Mouse (Mus musculus): ENCODE results near the gene Zfpl1. TPM values are rescaled to one million over a fixed set of nuclear protein-coding genes. Genes with fewer than 3 reads are reported as not detected.
"Not testable (repeated sequence)": the region's sequence is repeated elsewhere in the genome, so short reads cannot be mapped to it uniquely, and the experiment has no call there.

Zfpl1 gene
- total RNA-seq, 2 experiments from 2014 or later = 36.5 to 37.2 TPM

- intact Hi-C loops (cut with DNase I) = loop anchor here (5.0 kb wide), 1 partner anchor 274 kb away; no protein-coding TSS in a partner anchor
- no peak for DNase-seq (ENCODE audit: low spot score in 2 of 2)
Measured at GRCm38 (mm10) chr19:6063081-6063480, 21.7 kb downstream of the Zfpl1 start.

GRCm38 (mm10) chr19:6062418-6062817, 22.3 kb downstream of the Zfpl1 start:
- intact Hi-C loops (cut with DNase I) = loop anchor here (5.0 kb wide), 1 partner anchor 275 kb away; no protein-coding TSS in a partner anchor

GRCm38 (mm10) chr19:6061641-6062302, 23.0 kb downstream of the Zfpl1 start:
- intact Hi-C loops (cut with DNase I) = loop anchor here (5.0 kb wide), 1 partner anchor 276 kb away; no protein-coding TSS in a partner anchor

More at GRCm38 (mm10) chr19:6062418-6062817, 22.3 kb downstream of the Zfpl1 start:
- DNase-seq (ENCODE audit: low spot score in 2 of 2) = no peak

GRCm38 (mm10) chr19:6061021-6061533, 23.7 kb downstream of the Zfpl1 start, which contains the start of gene Znhit2:
Gene Znhit2, plus strand, starts transcription at chr19:6061192.
- peak; percentile 95 to 98 for DNase-seq (ENCODE audit: low spot score in 2 of 2)
- intact Hi-C loops (cut with DNase I) = loop anchor here (5.0 kb wide), 1 partner anchor 276 kb away; no protein-coding TSS in a partner anchor

More at GRCm38 (mm10) chr19:6061641-6062302, 23.0 kb downstream of the Zfpl1 start:
- DNase-seq (ENCODE audit: low spot score in 2 of 2) = peak; percentile 44 to 53

GRCm38 (mm10) chr19:6058966-6059365, 25.8 kb downstream of the Zfpl1 start:
- intact Hi-C loops (cut with DNase I) = no loop called here
- DNase-seq (ENCODE audit: low spot score in 2 of 2) = no peak

GRCm38 (mm10) chr19:6058513-6058912, 26.2 kb downstream of the Zfpl1 start:
- DNase-seq (ENCODE audit: low spot score in 2 of 2) = no peak
- intact Hi-C loops (cut with DNase I) = no loop called here

- peak; percentile 99 to 100 for DNase-seq (ENCODE audit: low spot score in 2 of 2)
- intact Hi-C loops (cut with DNase I) = loop anchor here (1.0 to 2.0 kb wide), 2 partner anchors 10 to 27 kb away; partner anchors contain the start of genes Cdca5 and Zfpl1
Measured at GRCm38 (mm10) chr19:6057313-6058096, 27.3 kb downstream of the Zfpl1 start, which contains the start of the genes Mrpl49 and Fau. Gene Mrpl49, minus strand, starts transcription at chr19:6057785. Gene Fau, plus strand, starts transcription at chr19:6057844.

GRCm38 (mm10) chr19:6056696-6057095, 28.1 kb downstream of the Zfpl1 start:
- DNase-seq (ENCODE audit: low spot score in 2 of 2) = no peak
- intact Hi-C loops (cut with DNase I) = loop anchor here (1.0 to 2.0 kb wide), 2 partner anchors 9 to 28 kb away; partner anchors contain the start of genes Cdca5 and Zfpl1

- intact Hi-C loops (cut with DNase I) = no loop called here
- DNase-seq (ENCODE audit: low spot score in 2 of 2) = no peak
Measured at GRCm38 (mm10) chr19:6054296-6054695, 30.5 kb downstream of the Zfpl1 start.

- intact Hi-C loops (cut with DNase I) = no loop called here
- DNase-seq (ENCODE audit: low spot score in 2 of 2) = no peak
Measured at GRCm38 (mm10) chr19:6052516-6052915, 32.2 kb downstream of the Zfpl1 start.

GRCm38 (mm10) chr19:6048681-6049410, 35.9 kb downstream of the Zfpl1 start:
- intact Hi-C loops (cut with DNase I) = no loop called here

GRCm38 (mm10) chr19:6047899-6048166, 36.9 kb downstream of the Zfpl1 start:
- intact Hi-C loops (cut with DNase I) = loop anchor here (1.0 to 2.0 kb wide), 2 partner anchors 9 to 83 kb away; partner anchors contain the start of genes Fau, Mrpl49 and Pola2
- DNase-seq (ENCODE audit: low spot score in 2 of 2) = no peak

More at GRCm38 (mm10) chr19:6048681-6049410, 35.9 kb downstream of the Zfpl1 start:
- DNase-seq (ENCODE audit: low spot score in 2 of 2) = no peak

GRCm38 (mm10) chr19:6047154-6047898, 37.4 kb downstream of the Zfpl1 start:
- intact Hi-C loops (cut with DNase I) = loop anchor here (1.0 to 2.0 kb wide), 2 partner anchors 10 to 83 kb away; partner anchors contain the start of genes Fau, Mrpl49 and Pola2
- no peak for DNase-seq (ENCODE audit: low spot score in 2 of 2)

GRCm38 (mm10) chr19:6046294-6047153, 38.2 kb downstream of the Zfpl1 start, which contains the start of gene Syvn1:
Gene Syvn1, plus strand, starts transcription at chr19:6046576.
- intact Hi-C loops (cut with DNase I) = loop anchor here (1.0 to 2.0 kb wide), 2 partner anchors 11 to 82 kb away; partner anchors contain the start of genes Fau, Mrpl49 and Pola2

GRCm38 (mm10) chr19:6045366-6046293, 39.1 kb downstream of the Zfpl1 start:
- intact Hi-C loops (cut with DNase I) = loop anchor here (2.0 kb wide), 1 partner anchor 81 kb away; the partner anchor contains the start of gene Pola2
- DNase-seq (ENCODE audit: low spot score in 2 of 2) = no peak

More at GRCm38 (mm10) chr19:6046294-6047153, 38.2 kb downstream of the Zfpl1 start, which contains the start of gene Syvn1:
- peak; percentile 90 to 98 for DNase-seq (ENCODE audit: low spot score in 2 of 2)

GRCm38 (mm10) chr19:6044102-6044501, 40.7 kb downstream of the Zfpl1 start:
- intact Hi-C loops (cut with DNase I) = loop anchor here (5.0 kb wide), 1 partner anchor 122 kb away; the partner anchor contains the start of gene Cdc42ep2
- DNase-seq (ENCODE audit: low spot score in 2 of 2) = not testable (repeated sequence)
